Mouse (Mus musculus) frontal cortex, postnatal 14 days (tissue): ENCODE measurements at regions not wholly inside any gene's neighbourhood (a gene's known extent, or its start where the extent isn't known, plus 50 kb on each side); places are given as distances from the start of the nearest gene placed in this dataset.

Experiments used
- DNase-seq, 2 experiments: peaks; one replicate each; pipeline ENCODE4 v3.0.0; 2022; ENCODE audit warnings: low spot score in 2 of 2

DNA sequence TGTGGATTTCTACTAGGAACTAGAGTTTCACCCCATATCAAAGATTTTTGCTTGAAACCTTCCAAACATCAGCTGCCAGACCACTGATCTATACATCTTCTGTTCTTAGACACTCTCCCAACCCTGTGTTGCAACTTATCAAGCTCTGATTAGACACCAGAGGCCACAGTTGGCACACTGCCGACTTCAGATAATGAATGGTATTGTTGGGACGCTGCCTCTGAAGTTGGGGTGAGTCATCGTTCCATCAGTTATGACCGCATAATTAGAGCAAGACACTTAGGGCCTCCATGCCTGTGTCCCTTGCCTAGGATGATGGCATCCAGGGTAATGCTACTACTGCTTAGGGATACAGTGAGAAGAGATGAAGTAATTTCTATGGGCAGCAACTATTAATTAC is 84.3 kb upstream of the Phyhipl start:
- DNase-seq: no peak

- DNase-seq: no peak
These were observed 83.7 kb upstream of the Phyhipl start for GRCm38 (mm10) chr10:70739348-70739966.

DNA sequence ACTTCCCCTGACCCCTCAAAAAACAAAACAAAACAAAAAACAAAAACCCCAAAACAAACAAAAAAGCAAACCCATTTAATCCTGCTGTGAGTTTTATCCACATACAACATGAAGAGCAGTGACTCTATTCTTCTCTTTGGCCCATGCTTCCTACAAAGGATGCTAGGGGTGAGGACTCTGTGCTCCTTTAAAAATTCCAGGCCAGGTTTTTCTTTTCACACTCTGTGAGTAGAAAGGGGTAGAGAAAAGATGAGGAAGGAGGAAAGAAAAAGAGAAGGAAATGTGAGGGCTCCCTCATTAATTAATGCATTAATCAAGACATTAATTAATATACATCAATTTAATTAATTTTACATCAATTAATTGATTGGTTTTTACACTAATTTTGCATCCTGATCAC is 82.9 kb upstream of the Phyhipl start:
- no peak for DNase-seq

DNA sequence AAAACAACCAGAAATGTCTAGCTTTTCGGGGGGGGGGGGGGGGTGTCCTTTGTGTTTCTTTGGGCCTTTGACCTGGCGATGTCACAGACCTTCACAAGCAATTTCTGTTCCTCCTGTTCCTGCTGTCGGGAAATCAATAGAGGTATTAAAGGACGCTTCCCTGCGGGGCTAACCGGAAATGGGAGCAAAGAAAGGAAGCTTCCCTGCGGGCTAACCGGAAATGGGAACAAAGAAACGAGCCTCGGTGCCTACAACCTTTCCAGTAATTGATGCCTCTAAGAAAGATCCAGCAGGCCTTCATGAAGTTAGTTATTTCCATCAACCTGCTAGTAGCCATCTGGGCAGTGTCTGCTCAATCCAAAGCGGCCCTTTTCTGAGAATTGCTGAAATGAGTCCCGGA is 78.2 kb upstream of the Phyhipl start:
- DNase-seq: no peak

- no peak for DNase-seq
These were observed 77.7 kb upstream of the Phyhipl start for GRCm38 (mm10) chr10:70733478-70733877.

DNA sequence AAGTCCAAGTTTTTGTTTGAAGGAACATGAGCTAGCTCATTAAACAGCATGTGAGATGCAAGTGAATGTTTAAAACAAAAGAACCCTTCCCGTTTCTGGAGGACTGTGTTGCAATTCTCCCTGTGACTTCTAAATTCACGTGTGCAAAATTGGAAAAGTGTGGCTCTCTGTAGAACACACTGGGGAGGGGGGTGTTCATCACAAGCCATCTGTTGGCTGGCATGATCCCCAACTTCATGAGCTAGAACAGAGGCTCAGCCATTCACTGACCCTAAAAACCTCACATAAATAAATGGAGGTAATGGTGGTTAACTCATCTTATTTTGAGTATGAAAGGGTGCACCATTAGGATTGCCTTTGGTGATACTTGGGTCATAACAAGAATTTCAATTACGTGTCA is 69.3 kb upstream of the Phyhipl start:
- DNase-seq: no peak

DNA sequence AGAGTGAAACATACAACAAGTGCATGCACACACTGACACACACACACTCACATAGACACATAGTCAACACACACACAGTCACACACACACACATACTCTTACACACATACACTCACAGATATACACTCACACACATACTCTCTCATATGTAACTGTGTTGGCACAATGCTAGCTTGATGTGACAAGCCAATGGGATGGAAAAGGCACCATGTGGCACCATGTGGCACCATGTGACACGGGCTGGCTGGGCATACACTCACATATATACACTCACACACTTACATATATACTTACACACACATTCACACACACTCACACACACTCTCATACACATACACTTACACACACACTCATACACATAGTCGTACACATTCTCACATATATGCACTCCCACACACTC is 67.0 kb upstream of the Phyhipl start:
- DNase-seq: no peak

GRCm38 (mm10) chr10:70722381-70722780 is 66.6 kb upstream of the Phyhipl start:
- DNase-seq: no peak

- no peak for DNase-seq
These were observed 61.7 kb upstream of the Phyhipl start for GRCm38 (mm10) chr10:70717464-70717863.

DNA sequence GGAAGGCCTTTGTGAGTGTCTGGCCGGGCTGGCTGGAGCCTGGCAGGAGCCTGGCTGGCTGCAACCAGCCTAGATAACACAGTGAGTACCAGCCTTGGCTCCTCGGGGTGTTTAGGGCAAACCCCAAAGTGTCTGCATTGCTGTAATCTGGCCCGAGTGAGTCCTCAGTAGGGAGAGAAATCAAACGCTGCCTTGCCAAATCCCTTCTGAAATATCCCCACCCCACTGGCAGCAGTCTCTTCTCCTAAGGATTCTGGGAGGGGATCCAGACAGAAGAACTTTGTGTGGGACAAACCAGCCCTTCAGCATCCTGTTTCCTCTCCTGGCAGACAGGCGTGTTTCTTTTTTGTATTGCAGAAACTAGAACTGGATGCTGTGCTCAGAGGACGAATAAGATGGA is 61.3 kb upstream of the Phyhipl start:
- DNase-seq: peak; percentile 56 to 64

- DNase-seq: no peak
These were observed 57.5 kb upstream of the Phyhipl start for GRCm38 (mm10) chr10:70713306-70713705.

GRCm38 (mm10) chr10:70708806-70709205 is 53.0 kb upstream of the Phyhipl start:
- DNase-seq: no peak
